Mouse (Mus musculus) intestine, embryonic 16.5 days (tissue): ENCODE measurements around the gene Cfap74. TPM values are rescaled to one million over a fixed set of nuclear protein-coding genes. Genes with fewer than 3 reads are reported as not detected.
A peak's percentile ranks its signal among the peaks of the same experiment; 100 is the strongest.
"Not testable (repeated sequence)": the region's sequence is repeated elsewhere in the genome, so short reads cannot be mapped to it uniquely, and the experiment has no call there.

Experiments used
- ATAC-seq: fragments of 200-750 bp; cut with Nextera tagmentation; 2 replicates; pipeline ENCODE4 v1.8.0; 2017; ENCODE audit warnings: moderate TSS enrichment, moderate library complexity
- H3K27ac ChIP-seq: fragments of 300-500 bp; sonication (generic); 2 replicates; pipeline ENCODE4 v1.5.1; 2014; ENCODE audit warnings: mild to moderate bottlenecking, low read length
- H3K27me3 ChIP-seq: fragments of 300-500 bp; sonication (generic); replicated peaks from 2 replicates; pipeline ENCODE4 v1.6.1; 2014; ENCODE audit warnings: low read length, control low read depth, mixed read lengths; ENCODE audit not compliant: control insufficient read depth, insufficient read depth
- H3K36me3 ChIP-seq: fragments of 300-500 bp; sonication (generic); 2 replicates; pipeline ENCODE4 v1.6.1; 2014; ENCODE audit warnings: low read length, control low read depth; ENCODE audit not compliant: control insufficient read depth, insufficient read depth
- H3K4me1 ChIP-seq: fragments of 300-500 bp; sonication (generic); 2 replicates; pipeline ENCODE4 v1.6.1; 2014; ENCODE audit warnings: low read length, control low read depth, mixed read lengths; ENCODE audit not compliant: control insufficient read depth, insufficient read depth
- H3K4me2 ChIP-seq: fragments of 300-500 bp; sonication (generic); 2 replicates; pipeline ENCODE4 v1.6.1; 2014; ENCODE audit warnings: low read depth, low read length, control low read depth
- H3K4me3 ChIP-seq: fragments of 300-500 bp; sonication (generic); 2 replicates; pipeline ENCODE4 v1.5.1; 2014; ENCODE audit warnings: mild to moderate bottlenecking, low read length
- H3K9ac ChIP-seq: fragments of 300-500 bp; sonication (generic); 2 replicates; pipeline ENCODE4 v1.6.1; 2014; ENCODE audit warnings: low read depth, low read length
- H3K9me3 ChIP-seq: fragments of 300-500 bp; sonication (generic); 2 replicates; pipeline ENCODE4 v1.6.1; 2016; ENCODE audit warnings: low read length, control low read depth; ENCODE audit not compliant: control insufficient read depth
- WGBS: fragments of 180-500 bp; shearing (Covaris S2); extraction: QIAGEN DNeasy Blood & Tissue Kit; methylation state at CpG from one replicate; pipeline ENCODE4 v1.1.7; 2014; 5-methylcytosine and 5-hydroxymethylcytosine counted together
- polyA plus RNA-seq: library from polyadenylated mRNA; unstranded; fragments of >200 nt; fragmentation: Nextera tagmentation; extraction: Ambion mirVana; gene quantifications from 2 replicates; pipeline ENCODE4 v1.2.1, GENCODE M21; 2015

Cfap74 gene
- polyA plus RNA-seq, 1 experiment from 2014 or later: 1.5 TPM

DNA sequence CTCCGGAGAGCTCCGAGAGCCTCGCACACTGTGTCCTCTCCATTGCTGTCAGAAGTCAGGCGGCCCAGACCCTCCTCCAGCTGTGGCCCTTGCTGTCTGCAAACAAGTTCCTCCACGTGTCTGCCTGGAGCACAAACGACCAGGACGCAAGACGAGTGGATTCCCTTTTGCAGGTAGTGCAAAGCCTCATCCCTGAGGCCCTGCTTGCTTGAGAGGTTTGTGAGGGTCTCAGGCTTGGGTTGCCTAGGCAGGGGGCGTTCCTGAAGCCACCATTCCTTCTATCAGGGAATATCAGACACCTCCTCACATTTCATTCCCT lies 10.8 kb upstream of the Cfap74 start:
- H3K4me3 ChIP-seq: peak overlapping the region; percentile 43
- no peak overlapping the region for H3K9ac ChIP-seq
- 4% methylated on average over 9 of the region's 9 CpGs for WGBS
- H3K9me3 ChIP-seq: no peaks in the 10 kb centered on the region
- no peak overlapping the region for H3K27ac ChIP-seq
- H3K4me2 ChIP-seq: peak overlapping the region; percentile 93
- H3K36me3 ChIP-seq: no peaks in the 10 kb centered on the region
- H3K27me3 ChIP-seq: peaks cover 22% of the 10 kb centered on the region
- H3K4me1 ChIP-seq: peaks cover 3% of the 10 kb centered on the region
- no peak for ATAC-seq

GRCm38 (mm10) chr4:155401121-155401520 lies 7.9 kb upstream of the Cfap74 start:
- no peak for ATAC-seq
- no peaks in the 10 kb centered on the region for H3K9me3 ChIP-seq
- 65% methylated on average over 7 of the region's 7 CpGs for WGBS
- no peak overlapping the region for H3K4me3 ChIP-seq
- peaks cover 22% of the 10 kb centered on the region for H3K27me3 ChIP-seq
- H3K36me3 ChIP-seq: no peaks in the 10 kb centered on the region
- no peak overlapping the region for H3K9ac ChIP-seq
- peaks cover 3% of the 10 kb centered on the region for H3K4me1 ChIP-seq
- H3K4me2 ChIP-seq: no peak overlapping the region
- H3K27ac ChIP-seq: no peak overlapping the region

GRCm38 (mm10) chr4:155402489-155402888 lies 6.5 kb upstream of the Cfap74 start:
- no peak overlapping the region for H3K9ac ChIP-seq
- no peaks in the 10 kb centered on the region for H3K36me3 ChIP-seq
- 67% methylated on average over 1 of the region's 1 CpGs for WGBS
- H3K4me3 ChIP-seq: no peak overlapping the region
- no peak for ATAC-seq
- H3K27ac ChIP-seq: no peak overlapping the region
- H3K9me3 ChIP-seq: no peaks in the 10 kb centered on the region
- peaks cover 3% of the 10 kb centered on the region for H3K4me1 ChIP-seq
- peaks cover 13% of the 10 kb centered on the region for H3K27me3 ChIP-seq
- H3K4me2 ChIP-seq: no peak overlapping the region

- peak overlapping the region; percentile 56 for H3K4me3 ChIP-seq
- H3K36me3 ChIP-seq: no peaks in the 10 kb centered on the region
- no peaks in the 10 kb centered on the region for H3K27me3 ChIP-seq
- H3K9ac ChIP-seq: peak overlapping the region; percentile 55
- peak; percentile 62 for ATAC-seq
- H3K4me2 ChIP-seq: peak overlapping the region; percentile 78
- no peaks in the 10 kb centered on the region for H3K9me3 ChIP-seq
- whole genome bisulfite sequencing: 4% methylated on average over 8 of the region's 8 CpGs
- H3K4me1 ChIP-seq: peaks cover 5% of the 10 kb centered on the region; the same call in 1 of the 2 replicates
- H3K27ac ChIP-seq: no peak overlapping the region
These were observed 314 bp upstream of the Cfap74 start for GRCm38 (mm10) chr4:155408695-155409057.

GRCm38 (mm10) chr4:155412124-155412523 lies 3.1 kb downstream of the Cfap74 start:
- no peak overlapping the region for H3K9ac ChIP-seq
- no peak for ATAC-seq
- WGBS: 88% methylated on average over 6 of the region's 6 CpGs

GRCm38 (mm10) chr4:155413641-155414335 lies 4.8 kb downstream of the Cfap74 start:
- WGBS: 85% methylated on average over 11 of the region's 11 CpGs
- no peak overlapping the region for H3K4me3 ChIP-seq
- no peaks in the 10 kb centered on the region for H3K36me3 ChIP-seq
- no peak overlapping the region for H3K9ac ChIP-seq
- no peak overlapping the region for H3K4me2 ChIP-seq
- H3K9me3 ChIP-seq: no peaks in the 10 kb centered on the region
- ATAC-seq: no peak
- peaks cover 2% of the 10 kb centered on the region; the same call in 1 of the 2 replicates for H3K4me1 ChIP-seq
- no peak overlapping the region for H3K27ac ChIP-seq
- H3K27me3 ChIP-seq: no peaks in the 10 kb centered on the region

More at GRCm38 (mm10) chr4:155412124-155412523, 3.1 kb downstream of the Cfap74 start:
- Histone ChIP-seq H3K36me3 (no peaks in the 10 kb centered on the region), H3K4me3 (no peak overlapping the region), H3K27me3 (no peaks in the 10 kb centered on the region), H3K9me3 (no peaks in the 10 kb centered on the region), H3K27ac (no peak overlapping the region), H3K4me2 (no peak overlapping the region), H3K4me1 (peaks cover 5% of the 10 kb centered on the region; the same call in 1 of the 2 replicates)

DNA sequence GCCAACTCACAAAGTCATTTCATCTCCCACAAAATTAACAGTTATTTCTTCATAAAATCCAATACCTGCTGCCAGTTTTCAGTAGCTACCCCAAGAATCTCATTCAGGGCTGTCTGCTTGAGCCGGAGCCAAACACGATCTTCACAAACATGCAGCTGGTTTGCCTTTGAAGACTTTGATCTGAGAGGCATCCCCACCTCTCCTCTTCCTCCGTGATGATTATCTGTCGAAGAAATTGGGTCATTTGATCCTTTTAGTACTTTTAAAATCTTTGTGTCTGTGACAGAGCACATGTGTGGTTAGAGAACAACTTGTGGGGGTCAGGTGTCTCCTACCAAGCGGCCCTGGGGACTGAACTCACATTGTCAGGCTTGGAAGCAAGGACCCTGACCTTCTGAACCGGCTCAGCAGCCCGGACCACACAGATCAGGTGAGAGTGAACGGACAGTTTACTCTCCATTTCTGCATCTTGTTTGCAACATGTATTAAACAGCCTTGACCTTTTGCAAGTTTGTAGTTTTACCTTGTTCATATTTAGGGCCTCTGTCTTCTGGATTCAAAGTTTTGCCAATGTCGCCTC lies 5.8 kb downstream of the Cfap74 start:
- no peak overlapping the region for H3K9ac ChIP-seq
- H3K36me3 ChIP-seq: no peaks in the 10 kb centered on the region
- H3K27me3 ChIP-seq: no peaks in the 10 kb centered on the region
- no peak overlapping the region for H3K4me3 ChIP-seq
- no peak overlapping the region for H3K4me2 ChIP-seq
- 70% methylated on average over 9 of the region's 9 CpGs for WGBS
- H3K27ac ChIP-seq: no peak overlapping the region
- H3K9me3 ChIP-seq: no peaks in the 10 kb centered on the region
- ATAC-seq: no peak
- H3K4me1 ChIP-seq: no peaks in the 10 kb centered on the region

- H3K9me3 ChIP-seq: no peaks in the 10 kb centered on the region
- no peak overlapping the region for H3K9ac ChIP-seq
- ATAC-seq: no peak
- no peaks in the 10 kb centered on the region for H3K36me3 ChIP-seq
- H3K27ac ChIP-seq: no peak overlapping the region
- H3K4me1 ChIP-seq: no peaks in the 10 kb centered on the region
- no peak overlapping the region for H3K4me3 ChIP-seq
- H3K4me2 ChIP-seq: no peak overlapping the region
- WGBS: 85% methylated on average over 3 of the region's 3 CpGs
- H3K27me3 ChIP-seq: no peaks in the 10 kb centered on the region
These were observed 11.1 kb downstream of the Cfap74 start for GRCm38 (mm10) chr4:155420137-155420536.

DNA sequence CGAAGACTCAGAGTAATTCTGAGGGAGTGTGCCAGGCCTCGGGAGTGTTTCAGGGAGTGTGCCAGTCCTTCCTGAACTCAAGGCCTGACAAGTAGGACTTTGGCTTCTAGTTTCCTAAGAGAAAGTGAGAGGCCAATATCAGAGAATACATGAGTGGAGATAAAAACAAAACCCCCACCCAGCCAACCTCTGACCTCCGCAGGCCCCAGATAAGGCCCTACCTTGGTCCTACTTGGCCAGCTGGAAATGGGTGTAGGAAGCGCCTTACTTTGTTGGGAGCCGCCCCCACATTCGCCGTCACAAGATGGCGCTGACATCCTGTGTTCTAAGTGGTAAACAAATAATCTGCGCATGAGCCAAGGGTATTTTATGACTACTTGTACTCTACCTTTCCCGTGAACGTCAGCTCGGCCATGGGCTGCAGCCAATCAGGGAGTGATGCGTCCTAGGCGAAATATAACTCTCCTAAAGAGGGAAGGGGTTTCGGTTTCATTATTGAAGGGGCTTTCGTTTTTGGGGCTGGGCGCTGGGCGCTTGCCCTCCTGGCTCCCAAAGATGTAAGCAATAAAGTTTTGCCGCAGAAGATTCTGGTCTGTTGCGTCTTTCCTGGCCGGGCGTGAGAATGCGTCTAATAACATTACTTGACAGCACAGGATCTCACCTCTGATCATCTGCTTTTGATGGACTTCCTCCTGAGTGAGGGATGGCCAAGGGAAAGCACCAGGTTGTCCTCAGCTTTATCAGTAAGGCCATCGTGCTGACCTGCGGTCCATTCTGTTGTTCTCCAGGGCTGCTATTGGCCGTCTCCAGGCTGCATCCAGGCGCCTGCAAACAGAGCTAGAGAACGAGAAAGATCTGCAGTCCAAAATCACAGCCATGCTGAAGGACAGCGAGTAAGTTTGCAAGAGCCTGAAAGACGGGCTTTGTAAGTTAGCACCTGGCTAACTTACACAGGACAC lies 12.7 kb downstream of the Cfap74 start:
- H3K36me3 ChIP-seq: not testable (repeated sequence)
- WGBS: 78% methylated on average over 21 of the region's 30 CpGs

More for the DNA sequence above, 12.7 kb downstream of the Cfap74 start:
- H3K27ac ChIP-seq, H3K27me3 ChIP-seq, H3K4me3 ChIP-seq, H3K4me2 ChIP-seq, H3K4me1 ChIP-seq, H3K9me3 ChIP-seq: not testable (repeated sequence)
- ATAC-seq: peak; percentile 81
- 0 out of 2 replicates have a peak overlapping the region, but pooled peaks have one; percentile 29 for H3K9ac ChIP-seq
